Mouse (Mus musculus) C2C12 (cell line): ENCODE results near the gene Tmem131. TPM values are rescaled to one million over a fixed set of nuclear protein-coding genes. Genes with fewer than 3 reads are reported as not detected.

Experiments used
- H3K27me3 ChIP-seq: one replicate; pipeline ENCODE4 v1.6.1; 2011; ENCODE audit not compliant: control insufficient read depth, insufficient read depth, insufficient read length
- H3K36me3 ChIP-seq: one replicate; pipeline ENCODE4 v1.6.1; 2011; ENCODE audit not compliant: control insufficient read depth, insufficient read depth
- H3K4me3 ChIP-seq: one replicate; pipeline ENCODE4 v1.5.1; 2011; ENCODE audit warnings: mild to moderate bottlenecking, control low read depth; ENCODE audit not compliant: poor library complexity, insufficient read depth, severe bottlenecking
- H3K79me2 ChIP-seq: one replicate; pipeline ENCODE4 v1.6.1; 2011; ENCODE audit not compliant: control insufficient read depth, insufficient read depth
- H3K79me3 ChIP-seq: one replicate; pipeline ENCODE4 v1.6.1; 2011; ENCODE audit warnings: low read depth, control low read depth
- H3ac ChIP-seq: one replicate; pipeline ENCODE3; 2011; ENCODE audit warnings: low read depth; ENCODE audit not compliant: control insufficient read depth, insufficient read length
- CEBPB ChIP-seq: IDR thresholded peaks from one replicate; pipeline ENCODE4 v1.6.1; 2011; ENCODE audit warnings: low read depth, mild to moderate bottlenecking, control low read depth, moderate library complexity
- CTCF ChIP-seq: IDR thresholded peaks from one replicate; pipeline ENCODE4 v1.5.1; 2011; ENCODE audit not compliant: control insufficient read depth, insufficient read depth, insufficient read length
- FOSL1 ChIP-seq: IDR thresholded peaks from one replicate; pipeline ENCODE4 v1.8.0; 2011; ENCODE audit warnings: mild to moderate bottlenecking, low read length; ENCODE audit not compliant: poor library complexity, insufficient read depth, severe bottlenecking
- MAX ChIP-seq: IDR thresholded peaks from one replicate; pipeline ENCODE4 v1.6.1; 2011; ENCODE audit warnings: mild to moderate bottlenecking, control low read depth
- MYOD1 ChIP-seq: IDR thresholded peaks from one replicate; pipeline ENCODE4 v1.6.1; 2011; ENCODE audit warnings: low read depth; ENCODE audit not compliant: control insufficient read depth, insufficient read length
- MYOG ChIP-seq: IDR thresholded peaks from one replicate; pipeline ENCODE4 v1.6.1; 2011; ENCODE audit not compliant: control insufficient read depth, insufficient read length; ENCODE audit errors: extremely low read depth
- USF1 ChIP-seq: IDR thresholded peaks from one replicate; pipeline ENCODE4 v1.6.1; 2011; ENCODE audit warnings: low read depth, mild to moderate bottlenecking, control low read depth, moderate library complexity
- polyA plus RNA-seq: library from polyadenylated mRNA; unstranded; fragments of >200 nt; fragmentation: generic; extraction: Trizol; gene quantifications from one replicate; pipeline ENCODE4 v1.2.1, GENCODE M21; 2012; ENCODE audit warnings: missing spikeins

Tmem131 gene
- polyA plus RNA-seq, 1 experiment: 12.9 TPM

DNA sequence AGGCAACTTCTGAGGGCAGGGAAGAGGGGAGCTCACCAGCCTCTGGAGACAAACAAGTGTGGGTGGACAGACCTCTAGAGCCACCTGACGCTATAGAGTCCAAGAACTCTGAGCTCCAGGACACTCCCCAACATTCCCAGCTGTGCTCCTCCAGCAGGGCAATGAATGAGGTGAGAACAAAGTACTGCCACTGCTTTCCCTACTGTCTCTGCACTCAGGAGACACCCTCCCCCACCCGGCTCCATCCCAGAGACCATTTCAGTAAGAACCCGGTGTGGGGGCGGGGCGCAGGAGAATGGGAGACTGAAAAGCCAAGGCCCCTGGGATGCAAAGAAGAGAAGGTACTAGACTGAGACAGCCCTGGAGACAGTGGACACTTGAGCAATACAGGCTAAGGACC lies 98.4 kb downstream of the Tmem131 start:
- Histone ChIP-seq H3ac (no peak overlapping the region), H3K4me3 (no peak overlapping the region), H3K79me2 (no peaks in the 10 kb centered on the region), H3K79me3 (peaks cover 2% of the 10 kb centered on the region), H3K36me3 (no peaks in the 10 kb centered on the region), H3K27me3 (no peaks in the 10 kb centered on the region)
- TF ChIP-seq MAX (no peak), MYOG (no peak), CEBPB (no peak), USF1 (no peak), MYOD1 (no peak), FOSL1 (no peak), CTCF (no peak)

DNA sequence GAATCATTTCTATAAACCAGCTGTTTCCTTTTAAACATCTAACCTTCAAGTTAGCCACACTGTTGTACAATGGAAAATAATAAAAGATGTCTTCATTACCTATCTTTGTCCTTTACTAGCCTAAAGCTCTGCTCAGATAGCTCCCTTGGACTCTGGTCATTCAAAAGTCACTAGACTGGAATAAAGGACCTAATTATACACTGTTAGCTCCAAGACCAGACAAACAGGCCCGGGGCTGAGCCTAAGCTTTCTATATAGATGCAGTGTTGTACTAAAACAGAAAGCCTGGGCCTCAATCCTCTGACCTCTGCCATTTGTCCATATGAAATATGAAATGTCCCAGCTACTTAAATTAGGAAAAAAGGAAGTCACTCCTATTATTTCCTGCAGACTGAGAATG lies 101.7 kb downstream of the Tmem131 start:
- no peak for TF ChIP-seq MAX
- Histone ChIP-seq H3ac (no peak overlapping the region), H3K27me3 (no peaks in the 10 kb centered on the region), H3K36me3 (peaks cover 18% of the 10 kb centered on the region), H3K79me3 (peaks cover under 1% of the 10 kb centered on the region), H3K4me3 (no peak overlapping the region), H3K79me2 (no peaks in the 10 kb centered on the region)

DNA sequence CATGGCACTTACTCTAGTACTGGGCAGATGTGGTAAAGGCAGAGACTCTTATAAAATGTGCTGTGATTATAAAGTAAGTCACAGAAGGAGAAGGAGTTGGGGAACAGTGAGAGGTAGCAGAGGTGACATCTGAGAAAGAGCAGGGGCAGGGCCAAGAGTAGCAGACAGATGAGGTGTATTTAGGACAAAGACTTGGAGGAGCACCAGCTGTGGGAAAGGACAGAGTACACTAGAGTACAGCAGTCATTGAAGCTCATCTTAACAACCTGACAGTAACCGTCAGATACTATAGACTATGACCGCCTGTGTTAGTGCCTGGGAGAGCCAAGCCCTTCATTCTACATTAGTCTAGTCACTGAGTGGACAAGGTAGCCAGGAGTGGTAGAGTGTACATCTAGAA lies 102.5 kb downstream of the Tmem131 start:
- H3K79me3 ChIP-seq: no peaks in the 10 kb centered on the region
- no peak for TF ChIP-seq CTCF
- TF ChIP-seq USF1: no peak
- no peak overlapping the region for H3K4me3 ChIP-seq
- peaks cover 22% of the 10 kb centered on the region for H3K36me3 ChIP-seq
- no peaks in the 10 kb centered on the region for H3K27me3 ChIP-seq
- no peaks in the 10 kb centered on the region for H3K79me2 ChIP-seq
- H3ac ChIP-seq: no peak overlapping the region

DNA sequence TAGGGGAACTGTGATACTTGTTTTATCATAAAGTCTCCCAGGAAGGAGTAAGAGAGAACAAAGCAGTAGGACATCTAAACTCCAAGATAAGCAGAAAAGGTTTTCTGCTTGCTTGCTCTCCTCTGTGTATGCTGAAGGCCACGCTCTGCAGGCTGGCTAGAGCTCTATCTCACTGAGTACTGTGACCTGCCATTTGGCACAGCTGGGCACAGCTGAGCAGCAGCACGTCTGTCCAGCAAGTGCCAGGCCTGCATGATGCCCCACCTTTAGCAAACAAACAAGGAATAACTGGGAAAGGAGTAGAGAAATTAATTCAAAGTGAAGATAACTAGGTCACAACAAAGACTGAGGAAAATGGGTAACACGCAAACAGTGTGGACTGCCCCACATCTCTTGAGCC lies 103.6 kb downstream of the Tmem131 start:
- Histone ChIP-seq H3K79me2 (no peaks in the 10 kb centered on the region), H3K79me3 (no peaks in the 10 kb centered on the region), H3K27me3 (no peaks in the 10 kb centered on the region), H3K4me3 (no peak overlapping the region), H3ac (no peak overlapping the region), H3K36me3 (peaks cover 25% of the 10 kb centered on the region)
- TF ChIP-seq MYOG (no peak), FOSL1 (no peak), CEBPB (no peak), CTCF (no peak), USF1 (no peak), MAX (no peak), MYOD1 (no peak)

DNA sequence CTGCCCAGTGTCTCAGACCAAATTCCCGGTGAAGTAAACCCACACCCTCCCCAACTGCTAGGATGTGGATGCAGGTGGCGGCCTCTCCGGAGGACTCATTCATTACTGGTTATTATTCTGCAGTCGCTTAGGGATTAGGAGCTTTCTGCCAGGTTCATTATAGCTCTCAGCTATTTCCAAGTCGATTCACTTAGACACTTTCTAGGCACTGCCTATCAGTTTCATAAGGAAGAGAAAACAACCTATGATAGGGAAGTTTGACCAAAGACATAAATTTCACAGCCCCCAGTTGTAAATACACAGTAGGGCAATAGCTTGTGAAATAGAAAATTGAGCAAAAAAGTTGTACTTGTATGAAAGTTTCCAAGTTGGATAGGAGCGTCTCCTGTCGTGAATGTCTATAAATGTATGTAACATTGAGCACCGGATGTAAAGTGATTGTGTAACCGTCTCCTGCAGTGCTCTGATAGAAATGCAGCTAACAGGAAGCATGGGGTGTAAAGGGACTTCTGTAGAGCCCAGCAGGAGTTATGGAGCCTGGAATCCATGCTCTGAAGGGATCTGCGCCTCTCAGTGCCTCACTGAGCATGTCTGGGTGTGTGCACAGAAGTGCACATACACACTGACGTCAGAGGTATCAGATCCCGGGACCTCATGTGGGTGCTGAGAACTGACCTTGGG lies 107.1 kb downstream of the Tmem131 start:
- H3K79me3 ChIP-seq: no peaks in the 10 kb centered on the region
- H3K36me3 ChIP-seq: peaks cover 38% of the 10 kb centered on the region
- H3K4me3 ChIP-seq: no peak overlapping the region
- no peak overlapping the region for H3ac ChIP-seq
- H3K79me2 ChIP-seq: no peaks in the 10 kb centered on the region
- no peaks in the 10 kb centered on the region for H3K27me3 ChIP-seq
- TF ChIP-seq CEBPB (no peak), USF1 (no peak), FOSL1 (no peak), MYOG (no peak), MAX (no peak), MYOD1 (no peak), CTCF (no peak)

DNA sequence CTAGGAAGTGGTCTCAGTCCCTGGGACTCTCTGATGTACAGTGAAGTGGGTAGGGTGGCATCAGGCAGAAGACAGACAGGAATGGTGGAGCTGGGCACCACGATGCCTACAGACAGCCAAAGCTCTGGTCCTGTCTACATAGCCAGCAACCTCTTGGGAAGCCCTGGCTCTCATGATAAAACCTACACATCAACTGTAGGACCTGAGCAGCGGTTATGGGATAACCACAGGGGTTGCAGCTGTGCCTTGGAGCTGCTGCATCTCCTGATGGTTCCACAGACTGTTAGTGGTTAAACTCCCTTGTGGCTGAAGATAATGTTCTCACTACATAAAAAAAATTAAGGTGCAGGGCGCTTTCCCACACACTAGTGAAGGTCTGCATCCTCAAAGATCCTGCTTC lies 107.9 kb downstream of the Tmem131 start:
- Histone ChIP-seq H3K79me3 (no peaks in the 10 kb centered on the region), H3K4me3 (no peak overlapping the region), H3K36me3 (peaks cover 38% of the 10 kb centered on the region), H3K27me3 (no peaks in the 10 kb centered on the region), H3K79me2 (no peaks in the 10 kb centered on the region), H3ac (no peak overlapping the region)
- no peak for TF ChIP-seq CEBPB
- TF ChIP-seq MYOD1: no peak
- TF ChIP-seq USF1: no peak
- TF ChIP-seq FOSL1: no peak
- no peak for TF ChIP-seq MYOG
- no peak for TF ChIP-seq MAX
- TF ChIP-seq CTCF: no peak
